10 mouse cellular contexts compared by ENCODE assay signal in the genomic region with DNA sequence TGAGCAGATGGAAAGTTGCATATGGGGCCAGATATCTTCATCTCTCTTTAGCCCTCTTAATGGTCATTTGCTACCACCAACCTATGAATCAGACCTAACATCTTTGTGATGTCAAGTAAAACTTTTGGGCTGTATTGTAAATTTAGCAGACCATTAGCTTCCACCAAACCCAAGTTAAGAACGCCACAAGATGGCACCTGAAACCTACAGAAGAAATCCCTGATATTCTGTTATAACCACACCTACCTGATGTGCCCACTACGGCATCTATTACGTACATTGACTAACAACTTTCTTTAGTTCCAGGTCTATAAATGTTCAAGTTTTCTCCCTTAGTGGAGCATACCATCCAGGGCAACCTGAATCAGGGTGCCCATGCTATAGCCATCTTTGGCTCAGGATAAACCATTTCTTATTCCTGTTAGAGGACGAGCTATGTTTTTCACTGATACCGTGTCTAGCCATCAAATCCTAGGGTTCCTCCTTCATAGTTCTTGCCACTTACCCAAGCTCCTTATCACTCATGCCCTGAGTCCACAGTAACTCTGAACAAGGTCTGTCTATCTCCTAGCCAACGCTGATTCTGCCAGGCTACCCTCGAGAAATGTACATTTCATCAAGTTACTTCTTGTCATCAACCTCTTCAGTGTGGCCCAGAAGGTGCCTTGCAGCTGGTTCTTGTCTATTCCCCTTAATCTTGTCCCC. TPM values are rescaled to one million over a fixed set of nuclear protein-coding genes. Genes with fewer than 3 reads are reported as not detected.
A peak's percentile ranks its signal among the peaks of the same experiment; 100 is the strongest.
DNase-seq lines count a peak whose midpoint lies in the region; ATAC-seq lines count a peak whose summit lies in the region.
"Had no signal": no experiment of that assay in that cellular context is flagged by ENCODE, and none has a peak within 500 bp of the region (broad histone marks: within the 10 kb centered on the region; RNA-seq: fewer than 3 reads in every experiment).

No protein-coding gene starts in this region.

- H3K4me2 ChIP-seq in kidney, embryonic 16.5 days (replicated peaks; ENCODE audit: low read depth, low read length), result no peak overlapping the region
- H3K4me2 ChIP-seq: embryonic facial prominence, embryonic 15.5 days; limb, embryonic 13.5 days had no signal

- no peak overlapping the region for H3K4me3 ChIP-seq in kidney, embryonic 16.5 days (ENCODE audit: low read length)
- H3K4me3 ChIP-seq: embryonic facial prominence, embryonic 15.5 days; limb, embryonic 13.5 days had no signal

- no peaks in the 10 kb centered on the region for H3K36me3 ChIP-seq in kidney, embryonic 16.5 days (ENCODE audit: insufficient read depth, low read length)
- H3K36me3 ChIP-seq: embryonic facial prominence, embryonic 15.5 days; limb, embryonic 13.5 days had no signal

- peak; percentile 79 for ATAC-seq in frontal cortex, adult (ENCODE audit: low TSS enrichment)
- ATAC-seq in kidney, embryonic 16.5 days (ENCODE audit: low FRiP score, low TSS enrichment), result no peak

- H3K27me3 ChIP-seq in kidney, embryonic 16.5 days (ENCODE audit: insufficient read depth, low read length), result no peaks in the 10 kb centered on the region
- H3K27me3 ChIP-seq: embryonic facial prominence, embryonic 15.5 days; limb, embryonic 13.5 days had no signal

- H3K9me3 ChIP-seq in kidney, embryonic 16.5 days (ENCODE audit: low read length), result no peaks in the 10 kb centered on the region
- H3K9me3 ChIP-seq: embryonic facial prominence, embryonic 15.5 days; limb, embryonic 13.5 days had no signal

- H3K4me1 ChIP-seq in kidney, embryonic 16.5 days (ENCODE audit: insufficient read depth, low read length), result no peaks in the 10 kb centered on the region
- H3K4me1 ChIP-seq: embryonic facial prominence, embryonic 15.5 days; limb, embryonic 13.5 days had no signal

- H3K9ac ChIP-seq in kidney, embryonic 16.5 days (replicated peaks; ENCODE audit: low read length), result no peak overlapping the region
- H3K9ac ChIP-seq: embryonic facial prominence, embryonic 15.5 days; limb, embryonic 13.5 days had no signal

- DNase-seq in frontal cortex, postnatal 10 days (ENCODE audit: low spot score in 2 of 2), result no peak
- peak; percentile 30 for DNase-seq in kidney, postnatal 10 days
- DNase-seq in right cerebral cortex, postnatal 10 days (ENCODE audit: low spot score in 2 of 2), result peak; percentile 35 to 41
- DNase-seq in right cerebral cortex, postnatal 4 days, result no peak
- no peak for DNase-seq in spleen, postnatal 14 days (ENCODE audit: low spot score in 2 of 2)
- DNase-seq in B cell, adult 2 months, result no peak

- WGBS in kidney, embryonic 16.5 days, result 88% methylated on average over 7 of the region's 7 CpGs

- H3K27ac ChIP-seq in kidney, embryonic 16.5 days (ENCODE audit: low read length), result no peak overlapping the region
- H3K27ac ChIP-seq: embryonic facial prominence, embryonic 15.5 days; limb, embryonic 13.5 days had no signal

RNA-seq across cellular contexts. Expression of a gene that starts 4.2 kb away (rescaled TPM):
- 144 and 147 TPM in 2 replicates for polyA plus RNA-seq in kidney, embryonic 16.5 days (2015; fragmentation: Nextera tagmentation; extraction: Ambion mirVana)

Comparison
In these comparisons a context has a peak if more than half of its experiments do, and no peak if none do; other contexts are left out.
1. DNase-seq: peak in kidney, postnatal 10 days (single experiment) and right cerebral cortex, postnatal 10 days (2 of 2); none in frontal cortex, postnatal 10 days (0 of 2), right cerebral cortex, postnatal 4 days (single experiment), spleen, postnatal 14 days (0 of 2) and B cell, adult 2 months (0 of 2).